Mouse (Mus musculus) left cerebral cortex, adult 6 months (tissue): Measurements from ENCODE around the gene Sirt3. TPM values are rescaled to one million over a fixed set of nuclear protein-coding genes. Genes with fewer than 3 reads are reported as not detected.

Source experiments
- long read RNA-seq, 2 experiments: library from polyadenylated mRNA; unstranded; transcript quantifications; one replicate each; pipeline ENCODE4 v2.0.0; 2019 to 2020
- polyA plus RNA-seq: library from polyadenylated mRNA; unstranded; fragments of <200 nt; fragmentation: Nextera tagmentation; gene quantifications from 2 replicates; pipeline ENCODE4 v1.2.3, GENCODE M21; 2021

The Sirt3 gene
- 125 and 147 TPM in 2 replicates for polyA plus RNA-seq
- long read RNA-seq, experiment 1, transcript Sirt3-201 (7 exons, 1,461 nt) = minor isoform, 23 of 536 reads
- long read RNA-seq, experiment 1, transcript Sirt3-202 (7 exons, 1,416 nt) = major isoform, 424 of 536 reads
- long read RNA-seq, experiment 1, partial matches to known transcripts = 10 of 536 reads
- long read RNA-seq, experiment 1, other reads (novel, unspliced or antisense) = 79 of 536 reads
- long read RNA-seq, experiment 2, transcript Sirt3-201 (7 exons, 1,461 nt) = minor isoform, 5 of 168 reads
- long read RNA-seq, experiment 2, transcript Sirt3-202 (7 exons, 1,416 nt) = major isoform, 113 of 168 reads
- long read RNA-seq, experiment 2, partial matches to known transcripts = 11 of 168 reads
- long read RNA-seq, experiment 2, other reads (novel, unspliced or antisense) = 39 of 168 reads

GRCm38 (mm10) chr7:140881696-140882468 lies at the start of gene Sirt3, which contains the start of gene Psmd13:
Gene Sirt3 (minus strand): TSS chr7:140882309.
Gene Psmd13 (plus strand): TSS chr7:140881968.

GRCm38 (mm10) chr7:140920418-140921029 lies 38.4 kb upstream of the Sirt3 start, which contains the start of gene Nlrp6:
Gene Nlrp6 (plus strand): TSS chr7:140920902.

GRCm38 (mm10) chr7:140900220-140900619 lies 18.1 kb upstream of the Sirt3 start, which contains the start of gene Cox8b:
Gene Cox8b (minus strand): TSS chr7:140900446.

GRCm38 (mm10) chr7:140857550-140858505 lies 24.3 kb downstream of the Sirt3 start, which contains the start of gene Bet1l:
Gene Bet1l (minus strand): TSS chr7:140857577.

GRCm38 (mm10) chr7:140856785-140857549 lies 25.1 kb downstream of the Sirt3 start, which contains the start of gene Ric8a:
Gene Ric8a (plus strand): TSS chr7:140856957.

GRCm38 (mm10) chr7:140855860-140856784 lies 26.0 kb downstream of the Sirt3 start, which contains the start of gene Gm45785:
Gene Gm45785 (minus strand): TSS chr7:140856331.

GRCm38 (mm10) chr7:140847755-140848580 lies 34.1 kb downstream of the Sirt3 start, which contains the start of gene Odf3:
Gene Odf3 (plus strand): TSS chr7:140847805.

GRCm38 (mm10) chr7:140844905-140845665 lies 37.0 kb downstream of the Sirt3 start, which contains the start of gene Scgb1c1:
Gene Scgb1c1 (plus strand): TSS chr7:140845547.

GRCm38 (mm10) chr7:140834968-140835757 lies 46.9 kb downstream of the Sirt3 start, which contains the start of gene Urah:
Gene Urah (plus strand): TSS chr7:140835018.

GRCm38 (mm10) chr7:140821653-140822329 lies 60.3 kb downstream of the Sirt3 start, which contains the start of gene Zfp941:
Gene Zfp941 (minus strand): TSS chr7:140822178.

Other genes starting within 250 kb of the Sirt3 start
- not detected in 2 replicates for gene Olfr53, start 235.9 kb downstream of the Sirt3 start, polyA plus RNA-seq
- gene Olfr539, start 222.4 kb downstream of the Sirt3 start, polyA plus RNA-seq = 0.18 and 0.56 TPM in 2 replicates
- not detected in 2 replicates for gene Olfr45, start 200.4 kb downstream of the Sirt3 start, polyA plus RNA-seq
- gene Olfr541, start 185.0 kb downstream of the Sirt3 start, polyA plus RNA-seq = not detected in 2 replicates
- 0.67 and 1.3 TPM in 2 replicates for gene Cyp2e1, start 118.6 kb downstream of the Sirt3 start, polyA plus RNA-seq
- gene Syce1, start 94.5 kb downstream of the Sirt3 start, polyA plus RNA-seq = 0.13 TPM in 1 of 2 replicates, not detected in the other
- gene Zfp941, start 60.1 kb downstream of the Sirt3 start, polyA plus RNA-seq = 12.4 and 16.1 TPM in 2 replicates
- 5.4 and 7.9 TPM in 2 replicates for gene Urah, start 47.3 kb downstream of the Sirt3 start, polyA plus RNA-seq
- not detected in 2 replicates for gene Scgb1c1, start 36.8 kb downstream of the Sirt3 start, polyA plus RNA-seq
- gene Odf3, start 34.5 kb downstream of the Sirt3 start, polyA plus RNA-seq = 0.09 TPM in 1 of 2 replicates, not detected in the other
- 0.92 TPM in 1 of 2 replicates, not detected in the other for gene Gm45785, start 26.0 kb downstream of the Sirt3 start, polyA plus RNA-seq
- 48.8 and 56.4 TPM in 2 replicates for gene Ric8a, start 25.4 kb downstream of the Sirt3 start, polyA plus RNA-seq
- gene Bet1l, start 24.7 kb downstream of the Sirt3 start, polyA plus RNA-seq = 76.3 and 90.2 TPM in 2 replicates
- 90.3 and 118 TPM in 2 replicates for gene Psmd13, start 341 bp downstream of the Sirt3 start, polyA plus RNA-seq
- 1.3 and 2.4 TPM in 2 replicates for gene Cox8b, start 18.1 kb upstream of the Sirt3 start, polyA plus RNA-seq
- 0.38 and 0.43 TPM in 2 replicates for gene Nlrp6, start 38.6 kb upstream of the Sirt3 start, polyA plus RNA-seq
- 2.2 and 2.3 TPM in 2 replicates for gene Pgghg, start 59.1 kb upstream of the Sirt3 start, polyA plus RNA-seq
- gene Ifitm5, start 68.0 kb upstream of the Sirt3 start, polyA plus RNA-seq = not detected in 2 replicates
- not detected in 2 replicates for gene Gm45717, start 73.6 kb upstream of the Sirt3 start, polyA plus RNA-seq
- 41.1 and 49.4 TPM in 2 replicates for gene Ifitm2, start 73.7 kb upstream of the Sirt3 start, polyA plus RNA-seq
- 6.8 and 8.0 TPM in 2 replicates for gene Ifitm1, start 84.9 kb upstream of the Sirt3 start, polyA plus RNA-seq
- 54.3 and 69.5 TPM in 2 replicates for gene Ifitm3, start 128.5 kb upstream of the Sirt3 start, polyA plus RNA-seq
- 0.44 and 1.1 TPM in 2 replicates for gene Ifitm6, start 135.6 kb upstream of the Sirt3 start, polyA plus RNA-seq
- gene Gm17387, start 146.8 kb upstream of the Sirt3 start, polyA plus RNA-seq = not detected in 2 replicates
- 19.2 and 19.7 TPM in 2 replicates for gene B4galnt4, start 178.8 kb upstream of the Sirt3 start, polyA plus RNA-seq
- 0.23 TPM in 1 of 2 replicates, not detected in the other for gene Pkp3, start 195.9 kb upstream of the Sirt3 start, polyA plus RNA-seq
- 2.1 TPM in 2 replicates for gene Sigirr, start 218.3 kb upstream of the Sirt3 start, polyA plus RNA-seq
- not detected in 2 replicates for gene Ano9, start 235.5 kb upstream of the Sirt3 start, polyA plus RNA-seq
- gene Ptdss2, start 240.1 kb upstream of the Sirt3 start, polyA plus RNA-seq = 33.2 and 42.7 TPM in 2 replicates